Mouse (Mus musculus) G1E (cell line): Measurements from ENCODE around the gene Mettl27.

Experiments
- CTCF ChIP-seq: IDR thresholded peaks from 2 replicates; pipeline ENCODE4 v1.5.1; 2012; ENCODE audit warnings: low read depth, low read length, inconsistent platforms, mixed read lengths
- GATA1 ChIP-seq: IDR thresholded peaks from 2 replicates; pipeline ENCODE4 v1.6.1; 2012; ENCODE audit warnings: borderline replicate concordance, low read length, inconsistent platforms, mixed read lengths
- POLR2AphosphoS5 ChIP-seq: IDR thresholded peaks from 2 replicates; pipeline ENCODE4 v1.6.1; 2012; ENCODE audit warnings: low read depth, low read length, inconsistent platforms; ENCODE audit not compliant: insufficient replicate concordance

- TF ChIP-seq CTCF (no peak), POLR2AphosphoS5 (no peak), GATA1 (no peak)
Observed at GRCm38 (mm10) chr5:134913352-134913751, 18.8 kb upstream of the Mettl27 start.
